Mouse (Mus musculus) embryonic facial prominence, embryonic 11.5 days (tissue): ENCODE measurements at regions not wholly inside any gene's neighbourhood (a gene's known extent, or its start where the extent isn't known, plus 50 kb on each side); places are given as distances from the start of the nearest gene placed in this dataset.
"Not testable (repeated sequence)": the region's sequence is repeated elsewhere in the genome, so short reads cannot be mapped to it uniquely, and the experiment has no call there.

Source experiments
- ATAC-seq: fragments of 200-750 bp; cut with Nextera tagmentation; replicated peaks from 2 replicates; pipeline ENCODE4 v1.8.0; 2017; ENCODE audit warnings: low read depth; ENCODE audit not compliant: insufficient number of reproducible peaks, low FRiP score, low TSS enrichment
- DNase-seq: peaks from one replicate; pipeline ENCODE4 v3.0.0-alpha.2; 2015; ENCODE audit warnings: low spot score
- H3K27ac ChIP-seq: fragments of 300-500 bp; sonication (generic); replicated peaks from 2 replicates; pipeline ENCODE4 v1.5.1; 2014; ENCODE audit warnings: mild to moderate bottlenecking, low read depth, low read length, control low read depth
- H3K27me3 ChIP-seq: fragments of 300-500 bp; sonication (generic); 2 replicates; pipeline ENCODE4 v1.6.1; 2014; ENCODE audit warnings: mild to moderate bottlenecking, low read length, moderate library complexity, mixed read lengths; ENCODE audit not compliant: control insufficient read depth, insufficient read depth
- H3K36me3 ChIP-seq: fragments of 300-500 bp; sonication (generic); replicated peaks from 2 replicates; pipeline ENCODE4 v1.6.1; 2014; ENCODE audit warnings: low read depth, mild to moderate bottlenecking, low read length, moderate library complexity, mixed read lengths; ENCODE audit not compliant: control insufficient read depth, insufficient read depth
- H3K4me1 ChIP-seq: fragments of 300-500 bp; sonication (generic); 2 replicates; pipeline ENCODE4 v1.6.1; 2014; ENCODE audit warnings: low read length, mixed read lengths; ENCODE audit not compliant: control insufficient read depth, insufficient read depth
- H3K4me2 ChIP-seq: fragments of 300-500 bp; sonication (generic); 2 replicates; pipeline ENCODE4 v1.6.1; 2014; ENCODE audit warnings: low read depth, mild to moderate bottlenecking, control low read depth, low read length, moderate library complexity
- H3K4me3 ChIP-seq: fragments of 300-500 bp; sonication (generic); 2 replicates; pipeline ENCODE4 v1.5.1; 2014; ENCODE audit warnings: low read depth, low read length, control low read depth
- H3K9ac ChIP-seq: fragments of 300-500 bp; sonication (generic); replicated peaks from 2 replicates; pipeline ENCODE4 v1.6.1; 2014; ENCODE audit warnings: mild to moderate bottlenecking, control low read depth, low read length
- H3K9me3 ChIP-seq: fragments of 300-500 bp; sonication (generic); replicated peaks from 2 replicates; pipeline ENCODE4 v1.6.1; 2016; ENCODE audit warnings: mild to moderate bottlenecking, low read length, inconsistent platforms, mixed read lengths; ENCODE audit not compliant: control insufficient read depth
- WGBS: fragments of 180-500 bp; shearing (Covaris S2); extraction: QIAGEN DNeasy Blood & Tissue Kit; methylation state at CpG from one replicate; pipeline ENCODE4 v1.1.7; 2014; 5-methylcytosine and 5-hydroxymethylcytosine counted together

DNA sequence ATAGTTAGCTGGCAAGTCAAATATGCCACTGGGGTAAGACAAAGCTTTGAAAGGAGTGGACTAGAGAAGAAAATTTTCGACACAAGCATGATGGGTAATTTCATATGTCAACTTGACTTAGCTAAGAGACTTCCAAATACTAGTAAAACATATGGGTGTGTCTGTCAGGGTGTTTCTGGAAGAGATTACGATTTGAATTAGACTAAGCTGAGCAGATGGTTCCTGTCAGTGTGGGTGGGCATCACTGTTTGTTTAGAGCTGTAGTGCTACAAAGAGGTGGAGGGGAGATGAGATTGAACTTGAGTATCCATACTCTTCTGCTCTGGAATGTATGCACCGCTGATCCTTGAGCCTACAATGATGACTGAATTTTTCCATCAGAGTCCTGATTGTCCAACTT lies 251.2 kb upstream of the Col8a1 start:
- 62% methylated on average over 3 of the region's 3 CpGs for WGBS
- H3K4me1 ChIP-seq, result no peaks in the 10 kb centered on the region
- no peak overlapping the region for H3K4me2 ChIP-seq
- no peaks in the 10 kb centered on the region for H3K9me3 ChIP-seq
- H3K4me3 ChIP-seq, result no peak overlapping the region
- ATAC-seq (no peak), DNase-seq (no peak)
- no peak overlapping the region for H3K27ac ChIP-seq
- no peak overlapping the region for H3K9ac ChIP-seq
- H3K27me3 ChIP-seq, result no peaks in the 10 kb centered on the region
- H3K36me3 ChIP-seq, result no peaks in the 10 kb centered on the region

DNA sequence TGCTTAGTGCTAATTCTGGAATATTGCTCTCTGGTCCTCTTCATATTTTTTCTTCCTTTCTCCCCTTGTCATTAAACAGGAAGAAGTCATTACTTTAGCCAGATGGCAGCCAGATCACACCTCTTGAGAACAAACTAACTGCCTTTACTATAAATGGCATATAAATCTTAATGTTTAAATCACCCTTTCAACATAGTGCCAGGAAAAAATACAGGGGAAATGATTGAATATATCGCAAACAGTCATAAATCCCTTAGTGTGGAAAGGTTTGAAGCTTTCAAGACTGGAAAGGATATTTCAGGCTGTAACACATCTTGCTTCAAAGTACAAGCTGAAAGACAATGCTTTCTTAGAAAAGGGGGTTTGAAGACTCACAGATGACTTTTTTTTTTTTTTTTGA lies 259.0 kb upstream of the Col8a1 start:
- ATAC-seq, result no peak
- no peak overlapping the region for H3K27ac ChIP-seq
- DNase-seq, result no peak
- H3K4me3 ChIP-seq, result no peak overlapping the region
- no peak overlapping the region for H3K9ac ChIP-seq
- no peaks in the 10 kb centered on the region for H3K4me1 ChIP-seq
- no peaks in the 10 kb centered on the region for H3K27me3 ChIP-seq
- no peaks in the 10 kb centered on the region for H3K9me3 ChIP-seq
- H3K36me3 ChIP-seq, result no peaks in the 10 kb centered on the region
- WGBS, result 90% methylated on average over 1 of the region's 1 CpGs
- no peak overlapping the region for H3K4me2 ChIP-seq

DNA sequence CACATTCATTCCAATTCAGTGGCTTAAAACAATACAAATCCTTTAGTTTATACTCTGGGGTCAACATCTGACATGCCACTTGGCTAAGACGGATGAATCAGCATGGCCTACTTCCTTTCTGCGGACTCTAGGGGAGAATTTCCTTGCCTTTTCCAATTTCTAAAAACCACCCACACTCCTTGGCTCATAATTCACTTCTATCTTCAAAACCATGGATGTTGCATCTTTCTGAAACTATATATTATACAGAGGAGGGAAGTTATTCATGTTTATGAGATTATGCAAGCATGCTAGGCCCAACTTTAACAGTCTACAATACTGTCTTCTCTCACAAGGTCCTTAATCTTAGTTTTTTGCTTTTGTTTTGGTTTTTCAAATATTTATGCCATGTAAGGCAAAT lies 273.0 kb upstream of the Col8a1 start:
- Histone ChIP-seq H3K4me1 (no peaks in the 10 kb centered on the region), H3K27ac (no peak overlapping the region), H3K9ac (no peak overlapping the region), H3K9me3 (no peaks in the 10 kb centered on the region), H3K36me3 (no peaks in the 10 kb centered on the region), H3K4me3 (no peak overlapping the region), H3K27me3 (no peaks in the 10 kb centered on the region), H3K4me2 (no peak overlapping the region)
- ATAC-seq, result no peak
- WGBS, result 86% methylated on average over 2 of the region's 2 CpGs
- DNase-seq, result no peak

DNA sequence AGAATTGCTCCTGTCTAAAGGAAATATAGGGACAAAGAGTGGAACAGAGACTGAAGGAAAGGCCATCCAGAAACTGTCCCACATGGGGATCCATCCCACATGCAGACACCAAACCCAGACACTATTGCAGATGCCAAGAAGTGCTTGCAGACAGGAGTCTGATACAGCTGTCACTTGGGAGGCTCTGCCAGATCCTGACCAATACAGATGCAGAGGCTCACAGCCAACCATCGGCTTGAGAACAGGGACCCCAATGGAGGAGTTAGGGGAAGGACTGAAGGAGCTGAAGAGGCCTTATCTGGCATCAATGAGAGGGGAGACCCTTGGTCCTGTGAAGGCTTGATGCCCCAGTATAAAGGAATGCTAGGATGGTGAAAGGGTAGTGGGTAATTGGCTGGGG lies 274.0 kb upstream of the Col8a1 start:
- not testable (repeated sequence) for H3K27ac ChIP-seq, H3K4me3 ChIP-seq, H3K27me3 ChIP-seq, H3K4me1 ChIP-seq, H3K4me2 ChIP-seq, ATAC-seq, H3K36me3 ChIP-seq, H3K9me3 ChIP-seq, H3K9ac ChIP-seq, DNase-seq
- 77% methylated on average over 1 of the region's 1 CpGs for WGBS

DNA sequence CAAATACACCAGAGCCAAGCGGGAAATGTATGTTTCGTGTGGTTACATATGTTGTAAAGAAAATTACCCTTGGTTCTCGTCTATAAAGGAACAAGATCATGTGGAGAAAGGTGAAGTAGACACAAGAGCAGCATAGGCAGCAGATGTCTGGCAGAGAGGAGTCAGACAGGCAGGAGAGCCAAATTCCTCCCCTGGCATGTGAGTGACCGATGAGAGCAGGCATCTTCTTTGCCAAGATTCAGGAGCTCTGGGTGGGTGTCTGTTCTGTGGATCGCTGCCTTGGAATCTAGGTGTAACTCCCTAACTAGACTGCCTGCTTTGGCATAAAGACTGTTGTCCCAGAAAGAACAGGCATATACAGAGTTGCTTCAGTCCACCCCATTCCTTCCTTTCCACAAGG lies 275.1 kb upstream of the Col8a1 start:
- Histone ChIP-seq H3K27ac (no peak overlapping the region), H3K4me1 (no peaks in the 10 kb centered on the region), H3K4me3 (no peak overlapping the region), H3K27me3 (no peaks in the 10 kb centered on the region), H3K4me2 (no peak overlapping the region), H3K9ac (no peak overlapping the region), H3K36me3 (no peaks in the 10 kb centered on the region), H3K9me3 (no peaks in the 10 kb centered on the region)
- no peak for DNase-seq
- ATAC-seq, result no peak
- 62% methylated on average over 5 of the region's 5 CpGs for WGBS

DNA sequence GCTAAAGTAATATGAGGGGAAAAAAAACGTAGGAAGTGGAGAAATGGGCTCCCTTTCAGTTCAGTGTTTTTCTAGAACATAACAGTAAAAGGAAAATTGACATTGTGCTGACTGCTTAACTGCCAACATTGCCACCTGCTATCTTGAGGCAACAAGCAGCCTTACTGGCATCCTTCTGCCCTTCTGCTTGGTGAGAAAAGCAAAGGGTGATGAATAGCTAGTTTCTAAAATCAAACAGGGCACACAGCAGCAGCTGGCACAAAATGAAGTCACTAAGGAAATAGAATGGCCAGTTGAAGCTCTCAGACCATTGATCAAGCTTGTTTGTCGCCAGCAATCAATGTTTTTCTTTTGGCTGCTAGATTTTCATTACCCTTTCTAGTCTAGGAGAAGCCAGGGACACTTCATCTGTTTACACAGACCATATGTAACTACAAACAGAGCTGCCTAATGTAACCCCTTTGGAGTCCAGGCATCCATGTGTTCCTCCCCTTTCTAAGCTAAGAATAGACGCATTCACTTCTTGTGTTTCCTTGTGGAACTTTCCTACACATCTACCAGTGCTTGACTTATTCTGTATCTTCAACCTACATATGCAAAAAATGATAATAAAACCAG lies 314.2 kb upstream of the Col8a1 start:
- 66% methylated on average over 3 of the region's 3 CpGs for WGBS
- Histone ChIP-seq H3K4me2 (no peak overlapping the region), H3K4me1 (no peaks in the 10 kb centered on the region), H3K9ac (no peak overlapping the region), H3K9me3 (no peaks in the 10 kb centered on the region), H3K4me3 (no peak overlapping the region), H3K36me3 (no peaks in the 10 kb centered on the region), H3K27me3 (no peaks in the 10 kb centered on the region), H3K27ac (no peak overlapping the region)
- ATAC-seq, result no peak
- no peak for DNase-seq

DNA sequence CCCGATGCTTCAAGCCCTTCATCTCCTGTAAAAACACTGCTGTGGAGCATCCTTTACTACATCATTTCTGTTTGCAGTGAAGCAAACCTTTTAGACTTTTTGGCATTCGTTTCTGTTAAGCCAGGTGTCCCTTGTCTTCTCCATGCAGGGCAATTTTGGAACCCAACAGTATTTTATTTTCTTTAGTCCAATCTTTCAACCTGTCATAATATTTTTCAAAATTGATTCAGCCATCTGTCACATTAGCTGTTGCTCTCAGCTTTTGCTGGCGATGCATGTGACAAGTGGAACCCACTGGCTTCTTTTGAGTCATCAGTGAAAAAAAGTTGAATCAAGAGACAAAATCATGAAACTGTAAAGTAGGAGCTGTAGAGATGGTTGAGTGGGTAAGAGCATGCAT lies 317.9 kb upstream of the Col8a1 start:
- H3K27ac ChIP-seq, result no peak overlapping the region
- ATAC-seq (no peak), DNase-seq (no peak)
- H3K4me3 ChIP-seq, result no peak overlapping the region
- no peak overlapping the region for H3K9ac ChIP-seq
- H3K4me2 ChIP-seq, result no peak overlapping the region
- WGBS, result 80% methylated on average over 3 of the region's 3 CpGs
- H3K27me3 ChIP-seq, result no peaks in the 10 kb centered on the region
- no peaks in the 10 kb centered on the region for H3K9me3 ChIP-seq
- no peaks in the 10 kb centered on the region for H3K4me1 ChIP-seq
- no peaks in the 10 kb centered on the region for H3K36me3 ChIP-seq

DNA sequence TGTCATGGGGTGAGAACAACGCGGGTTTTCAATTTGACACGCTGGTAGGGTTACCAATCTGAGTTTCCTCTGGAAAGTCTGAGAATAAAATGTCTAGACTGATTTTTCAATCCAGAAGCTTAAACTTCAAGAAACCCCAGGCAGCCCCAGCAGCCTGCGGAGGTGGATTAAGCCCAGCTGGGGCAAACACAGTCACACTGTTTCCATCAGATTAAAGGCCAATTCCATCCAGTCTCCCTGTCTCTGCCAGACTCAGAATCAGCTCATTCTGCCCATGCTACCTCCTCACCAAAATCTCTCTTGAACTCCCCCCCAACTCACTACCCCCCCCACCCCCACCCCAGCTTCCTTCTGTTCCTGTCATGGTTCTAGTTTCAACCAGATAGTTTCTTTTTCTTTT lies 307.9 kb upstream of the Dcbld2 start:
- ATAC-seq (no peak), DNase-seq (peak; percentile 8)
- WGBS, result 64% methylated on average over 4 of the region's 4 CpGs

More for the DNA sequence above, 307.9 kb upstream of the Dcbld2 start:
- H3K9ac ChIP-seq, result no peak overlapping the region
- H3K27me3 ChIP-seq, result no peaks in the 10 kb centered on the region
- H3K27ac ChIP-seq, result no peak overlapping the region
- H3K4me1 ChIP-seq, result no peaks in the 10 kb centered on the region
- no peaks in the 10 kb centered on the region for H3K9me3 ChIP-seq
- H3K4me3 ChIP-seq, result no peak overlapping the region
- no peaks in the 10 kb centered on the region for H3K36me3 ChIP-seq
- no peak overlapping the region for H3K4me2 ChIP-seq
